Mouse (Mus musculus): Measurements from ENCODE around the gene Cryga.

- TF ChIP-seq GATA1 (IDR thresholded peaks at IDR 0.05; ENCODE audit: low read length) (no peak), TAL1 (IDR thresholded peaks at IDR 0.05; ENCODE audit: low read length) (no peak)
Observed at GRCm38 (mm10) chr1:65112031-65112806, 9.0 kb upstream of the Cryga start.
